Mouse (Mus musculus): Measurements from ENCODE around the gene Gale.
"Not testable (repeated sequence)": the region's sequence is repeated elsewhere in the genome, so short reads cannot be mapped to it uniquely, and the experiment has no call there.

The Gale gene

GRCm38 (mm10) chr4:135970585-135970984 is 7.1 kb downstream of the Gale start:
- no peak for DNase-seq (ENCODE audit: low spot score)

GRCm38 (mm10) chr4:135971805-135972555 is 8.5 kb downstream of the Gale start:
- no peak for DNase-seq (ENCODE audit: low spot score)

GRCm38 (mm10) chr4:135972556-135972906 is 9.0 kb downstream of the Gale start, which contains the start of gene Lypla2:
Gene Lypla2, minus strand, starts transcription at chr4:135972626.
- DNase-seq (ENCODE audit: low spot score) = peak; percentile 91

GRCm38 (mm10) chr4:135972911-135973811 is 9.6 kb downstream of the Gale start:
- no peak for DNase-seq (ENCODE audit: low spot score)

GRCm38 (mm10) chr4:135976146-135976545 is 12.6 kb downstream of the Gale start:
- no peak for DNase-seq (ENCODE audit: low spot score)

- DNase-seq (ENCODE audit: low spot score) = not testable (repeated sequence)
These were observed 16.7 kb downstream of the Gale start for GRCm38 (mm10) chr4:135980223-135980622.

- DNase-seq (ENCODE audit: low spot score) = no peak
These were observed 18.1 kb downstream of the Gale start for GRCm38 (mm10) chr4:135981524-135982063.

- DNase-seq (ENCODE audit: low spot score) = no peak
These were observed 21.0 kb downstream of the Gale start for GRCm38 (mm10) chr4:135984556-135984955.

GRCm38 (mm10) chr4:135985193-135985592 is 21.7 kb downstream of the Gale start:
- DNase-seq (ENCODE audit: low spot score) = no peak

GRCm38 (mm10) chr4:135985769-135986168 is 22.2 kb downstream of the Gale start:
- DNase-seq (ENCODE audit: low spot score) = no peak

GRCm38 (mm10) chr4:135986301-135986942 is 22.9 kb downstream of the Gale start:
- DNase-seq (ENCODE audit: low spot score) = no peak

GRCm38 (mm10) chr4:135986943-135987710 is 23.6 kb downstream of the Gale start, which contains the start of gene Pithd1:
Gene Pithd1, minus strand, starts transcription at chr4:135987264.
- DNase-seq (ENCODE audit: low spot score) = peak; percentile 92

GRCm38 (mm10) chr4:135987714-135988113 is 24.2 kb downstream of the Gale start:
- DNase-seq (ENCODE audit: low spot score) = no peak

- no peak for DNase-seq (ENCODE audit: low spot score)
These were observed 30.4 kb downstream of the Gale start for GRCm38 (mm10) chr4:135993941-135994340.

- no peak for DNase-seq (ENCODE audit: low spot score)
These were observed 31.6 kb downstream of the Gale start for GRCm38 (mm10) chr4:135995118-135995517.

- DNase-seq (ENCODE audit: low spot score) = no peak
These were observed 40.7 kb downstream of the Gale start for GRCm38 (mm10) chr4:136004107-136004675.

GRCm38 (mm10) chr4:136004921-136005320 is 41.4 kb downstream of the Gale start:
- DNase-seq (ENCODE audit: low spot score) = no peak

- peak; percentile 10 for DNase-seq (ENCODE audit: low spot score)
These were observed 43.3 kb downstream of the Gale start for GRCm38 (mm10) chr4:136006821-136007220.

GRCm38 (mm10) chr4:136008782-136009447 is 45.4 kb downstream of the Gale start:
- no peak for DNase-seq (ENCODE audit: low spot score)

- DNase-seq (ENCODE audit: low spot score) = no peak
These were observed 47.1 kb downstream of the Gale start for GRCm38 (mm10) chr4:136010586-136010985.

Measured in lung, postnatal 25 days (tissue).